Mouse (Mus musculus): ENCODE results near the gene Zfp324. TPM values are rescaled to one million over a fixed set of nuclear protein-coding genes. Genes with fewer than 3 reads are reported as not detected.

Zfp324 gene
- polyA plus RNA-seq, 1 experiment from 2014 or later = 14.4 TPM

- Histone ChIP-seq H3K4me3 (no peak within 1 kb of the TSS), H3K36me3 (no peaks in the 10 kb centered on the region), H3K27ac (no peak within 1 kb of the TSS), H3K9me3 (no peaks in the 10 kb centered on the region), H3K4me1 (no peaks in the 10 kb centered on the region), H3K27me3 (no peaks in the 10 kb centered on the region), H3K9ac (no peak within 1 kb of the TSS), H3K4me2 (replicated peaks) (no peak within 1 kb of the TSS)
- WGBS = 77% methylated on average over 5 of the region's 5 CpGs
- no peak for ATAC-seq (ENCODE audit: insufficient number of reproducible peaks, insufficient read depth, low FRiP score, low TSS enrichment)
Observed at GRCm38 (mm10) chr7:12998053-12998452, 32.4 kb downstream of the Zfp324 start, which contains the start of gene Slc27a5. Slc27a5 (minus strand) TSS chr7:12998192.

- no peak for ATAC-seq (ENCODE audit: insufficient number of reproducible peaks, insufficient read depth, low FRiP score, low TSS enrichment)
- Histone ChIP-seq H3K27me3 (no peaks in the 10 kb centered on the region), H3K9ac (no peak within 1 kb of the TSS), H3K36me3 (no peaks in the 10 kb centered on the region), H3K4me1 (no peaks in the 10 kb centered on the region), H3K4me3 (no peak within 1 kb of the TSS), H3K9me3 (no peaks in the 10 kb centered on the region), H3K27ac (no peak within 1 kb of the TSS), H3K4me2 (replicated peaks) (no peak within 1 kb of the TSS)
- 74% methylated on average over 3 of the region's 3 CpGs for WGBS
Observed at GRCm38 (mm10) chr7:12998851-12999250, 33.2 kb downstream of the Zfp324 start, which contains the start of gene Trim28. Trim28 (plus strand) TSS chr7:12999114.

DNA sequence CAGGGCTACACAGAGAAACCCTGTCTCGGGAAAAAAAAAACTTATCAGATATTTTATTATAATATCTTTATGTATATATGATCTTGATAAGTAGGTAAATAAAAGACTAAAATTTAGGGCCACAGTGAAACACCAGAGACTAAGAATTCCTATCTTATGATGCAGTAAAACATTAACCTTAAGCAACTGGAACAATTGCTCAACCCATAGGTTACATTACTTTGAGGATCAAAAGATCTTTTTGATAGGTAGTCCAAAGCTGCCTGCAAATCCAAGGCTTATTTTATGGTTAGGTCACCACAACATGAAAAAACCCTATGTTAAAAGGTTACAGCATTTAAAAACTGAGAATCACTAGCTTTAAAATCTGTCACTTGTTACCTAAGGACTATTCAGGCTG lies 35.9 kb downstream of the Zfp324 start:
- no peak for ATAC-seq (ENCODE audit: insufficient number of reproducible peaks, insufficient read depth, low FRiP score, low TSS enrichment)

DNA sequence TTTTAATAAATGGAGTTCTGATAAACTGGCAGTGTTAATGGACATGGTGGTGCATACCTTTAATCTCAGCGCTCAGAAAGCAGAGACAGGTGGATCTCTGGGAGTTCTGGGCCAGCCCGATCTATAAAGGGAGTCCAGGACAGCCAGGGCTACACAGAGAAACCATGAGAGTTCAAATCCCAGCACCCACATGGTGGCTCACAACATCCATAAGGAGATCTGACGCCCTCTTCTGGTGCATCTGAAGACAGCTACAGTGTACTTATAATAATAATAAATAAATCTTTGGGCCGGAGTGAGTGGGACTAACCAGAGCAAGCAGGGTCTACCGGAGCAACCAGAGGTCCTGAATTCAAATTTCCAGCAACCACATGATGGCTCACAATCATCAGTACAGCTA lies 37.7 kb downstream of the Zfp324 start:
- 76% methylated on average over 5 of the region's 5 CpGs for whole genome bisulfite sequencing
- no peak for ATAC-seq (ENCODE audit: insufficient number of reproducible peaks, insufficient read depth, low FRiP score, low TSS enrichment)
- Histone ChIP-seq H3K27me3 (peaks cover 15% of the 10 kb centered on the region), H3K9me3 (no peaks in the 10 kb centered on the region), H3K27ac (no peak overlapping the region), H3K4me2 (replicated peaks) (no peak overlapping the region), H3K36me3 (peaks cover 31% of the 10 kb centered on the region), H3K4me1 (peaks cover 11% of the 10 kb centered on the region), H3K9ac (no peak overlapping the region), H3K4me3 (no peak overlapping the region)

More for the DNA sequence above, 35.9 kb downstream of the Zfp324 start:
- no peak overlapping the region for H3K4me2 ChIP-seq (replicated peaks)
- 87% methylated on average over 1 of the region's 1 CpGs for WGBS
- H3K9me3 ChIP-seq = no peaks in the 10 kb centered on the region
- no peak overlapping the region for H3K4me3 ChIP-seq
- H3K27ac ChIP-seq = no peak overlapping the region
- H3K27me3 ChIP-seq = no peaks in the 10 kb centered on the region
- peaks cover 16% of the 10 kb centered on the region for H3K36me3 ChIP-seq
- H3K9ac ChIP-seq = no peak overlapping the region
- no peaks in the 10 kb centered on the region for H3K4me1 ChIP-seq

DNA sequence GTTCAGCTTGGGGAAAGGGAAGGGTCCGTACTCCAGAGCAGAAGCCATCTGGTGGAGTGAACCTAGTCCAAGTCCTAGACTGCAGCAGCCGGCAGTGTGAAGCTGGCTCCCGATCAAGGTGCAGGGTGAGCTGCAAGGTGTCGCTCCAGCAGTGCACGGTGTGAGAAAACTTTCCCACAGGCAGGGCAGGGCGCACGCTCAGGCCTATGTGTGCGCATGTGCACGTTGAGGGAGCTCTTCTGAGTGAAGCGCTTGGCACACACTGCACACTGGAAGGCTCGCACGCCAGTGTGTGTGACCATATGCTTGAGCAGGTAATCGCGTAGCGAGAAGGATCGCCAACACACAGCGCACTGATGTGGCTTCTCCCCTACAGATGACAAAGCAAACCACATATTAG lies 40.4 kb downstream of the Zfp324 start:
- no peak for ATAC-seq (ENCODE audit: insufficient number of reproducible peaks, insufficient read depth, low FRiP score, low TSS enrichment)
- Histone ChIP-seq H3K27me3 (peaks cover 15% of the 10 kb centered on the region), H3K36me3 (peaks cover 31% of the 10 kb centered on the region), H3K9ac (no peak overlapping the region), H3K27ac (no peak overlapping the region), H3K9me3 (no peaks in the 10 kb centered on the region), H3K4me2 (replicated peaks) (no peak overlapping the region), H3K4me1 (peaks cover 22% of the 10 kb centered on the region), H3K4me3 (no peak overlapping the region)
- WGBS = 88% methylated on average over 17 of the region's 17 CpGs

GRCm38 (mm10) chr7:13006531-13006930 lies 40.9 kb downstream of the Zfp324 start:
- ATAC-seq (ENCODE audit: insufficient number of reproducible peaks, insufficient read depth, low FRiP score, low TSS enrichment) = no peak
- H3K4me1 ChIP-seq = peaks cover 22% of the 10 kb centered on the region
- peaks cover 15% of the 10 kb centered on the region for H3K27me3 ChIP-seq
- H3K27ac ChIP-seq = no peak overlapping the region
- peaks cover 31% of the 10 kb centered on the region for H3K36me3 ChIP-seq
- no peak overlapping the region for H3K4me2 ChIP-seq (replicated peaks)
- H3K4me3 ChIP-seq = no peak overlapping the region
- WGBS = 84% methylated on average over 10 of the region's 10 CpGs
- no peak overlapping the region for H3K9ac ChIP-seq
- no peaks in the 10 kb centered on the region for H3K9me3 ChIP-seq

- Histone ChIP-seq H3K9me3 (no peaks in the 10 kb centered on the region), H3K36me3 (peaks cover 31% of the 10 kb centered on the region), H3K9ac (peak overlapping the region; percentile 42), H3K4me3 (peak overlapping the region; percentile 12; the same call in 1 of the 2 replicates), H3K27ac (no peak overlapping the region), H3K27me3 (peaks cover 15% of the 10 kb centered on the region), H3K4me2 (replicated peaks) (peak overlapping the region; percentile 75), H3K4me1 (peaks cover 22% of the 10 kb centered on the region)
- WGBS = 42% methylated on average over 57 of the region's 57 CpGs
- no peak for ATAC-seq (ENCODE audit: insufficient number of reproducible peaks, insufficient read depth, low FRiP score, low TSS enrichment)
Observed at GRCm38 (mm10) chr7:13007341-13008092, 41.9 kb downstream of the Zfp324 start.

DNA sequence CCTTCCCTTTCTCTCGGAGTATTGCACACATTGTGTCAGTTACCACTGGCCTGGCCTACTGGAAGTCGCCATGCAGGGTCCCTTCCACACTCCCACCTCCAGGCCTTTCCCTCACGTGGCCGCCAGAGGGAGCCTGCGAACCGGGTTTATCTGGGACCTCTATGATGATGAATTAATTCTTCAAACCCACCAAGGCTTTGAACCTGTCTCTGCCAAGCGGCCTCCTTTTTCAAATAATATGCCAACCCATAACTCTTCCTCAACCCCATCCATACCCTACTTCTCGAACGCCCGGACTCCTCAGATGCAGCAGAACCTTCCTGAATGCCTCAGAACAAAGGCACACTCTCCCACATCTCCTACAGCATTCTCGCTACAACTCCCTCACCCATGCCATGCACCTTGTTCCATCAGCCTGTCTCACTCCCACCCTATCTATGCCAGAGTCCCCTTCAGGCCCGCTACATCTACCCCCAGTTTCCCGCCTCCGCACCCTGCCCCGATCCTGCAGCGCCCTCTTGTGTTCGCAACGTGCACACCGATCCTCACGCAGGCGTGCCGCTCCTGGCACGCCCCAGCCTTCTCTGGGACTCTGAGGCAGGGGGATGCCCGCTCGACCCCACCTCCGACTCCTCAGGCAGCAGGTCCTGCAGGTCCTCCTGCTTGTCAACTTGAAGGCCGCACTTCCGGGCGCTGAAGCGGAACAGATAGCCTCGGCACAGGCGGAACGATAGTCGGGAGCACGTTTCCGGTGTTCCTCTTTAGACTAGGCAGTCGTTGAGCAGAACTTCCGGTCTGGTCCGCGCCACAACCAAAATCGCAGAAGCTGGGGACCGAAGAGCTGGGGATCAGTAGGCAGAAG lies 43.7 kb downstream of the Zfp324 start:
- WGBS = under 1% methylated on average over 42 of the region's 42 CpGs
- ATAC-seq (ENCODE audit: insufficient number of reproducible peaks, insufficient read depth, low FRiP score, low TSS enrichment) = peak; percentile 87
- peaks cover 15% of the 10 kb centered on the region for H3K27me3 ChIP-seq
- H3K4me1 ChIP-seq = peaks cover 22% of the 10 kb centered on the region
- H3K36me3 ChIP-seq = peaks cover 31% of the 10 kb centered on the region
- H3K27ac ChIP-seq = peak overlapping the region; percentile 97
- peak overlapping the region; percentile 87 for H3K9ac ChIP-seq
- no peaks in the 10 kb centered on the region for H3K9me3 ChIP-seq
- H3K4me2 ChIP-seq (replicated peaks) = peak overlapping the region; percentile 75
- peak overlapping the region; percentile 65 for H3K4me3 ChIP-seq

DNA sequence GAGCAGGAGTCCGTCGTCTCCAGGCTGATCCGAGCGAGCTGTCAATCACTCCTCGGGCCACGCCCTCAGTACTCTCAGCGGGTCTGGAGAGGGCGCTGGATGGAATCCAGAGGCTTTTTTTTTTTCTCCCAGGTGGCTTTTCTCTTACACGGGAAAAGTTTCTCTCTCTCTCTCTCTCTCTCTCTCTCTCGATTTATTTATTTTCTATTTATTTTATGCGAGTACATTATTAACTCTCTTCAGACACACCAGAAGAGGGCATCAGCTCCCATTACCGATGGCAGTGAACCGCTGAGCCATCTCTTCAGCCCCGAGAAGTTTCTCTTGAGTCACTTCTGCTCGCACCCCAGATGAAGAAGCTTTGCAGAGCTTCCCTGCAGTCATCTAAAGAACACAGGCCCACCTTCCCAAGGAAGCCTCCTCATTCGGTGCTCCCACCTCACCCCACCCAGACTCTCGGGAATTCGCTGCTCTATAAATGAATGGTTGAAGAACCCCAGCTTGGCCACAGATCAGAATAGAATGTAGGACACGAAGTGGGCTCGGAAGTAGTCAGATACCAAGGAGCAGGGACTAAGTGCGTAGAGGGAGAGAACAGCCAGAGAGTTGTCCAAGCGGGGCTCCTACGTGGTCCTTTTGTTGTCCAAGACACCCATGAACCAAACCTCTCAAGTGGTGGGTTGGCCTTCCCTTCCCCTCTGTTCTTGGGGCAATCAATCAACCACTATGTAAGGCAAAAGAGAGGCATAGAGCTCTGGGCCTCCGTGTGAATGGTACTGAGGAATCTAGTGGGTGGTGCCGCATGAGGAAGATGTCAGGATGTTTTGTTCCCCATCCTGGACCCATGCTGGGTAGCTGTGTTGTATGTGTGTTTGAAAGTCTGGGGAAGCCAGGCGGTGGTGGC lies 44.6 kb downstream of the Zfp324 start, which contains the start of gene Zbtb45:
Gene Zbtb45, minus strand, starts transcription at position 30 of the 904 bp plus-strand sequence.
- Histone ChIP-seq H3K9ac (peak within 1 kb of the TSS; percentile 87), H3K4me3 (peak within 1 kb of the TSS; percentile 65), H3K36me3 (peaks cover 25% of the 10 kb centered on the region), H3K4me1 (peaks cover 22% of the 10 kb centered on the region), H3K27ac (peak within 1 kb of the TSS; percentile 97), H3K4me2 (replicated peaks) (peak within 1 kb of the TSS; percentile 75), H3K27me3 (peaks cover 15% of the 10 kb centered on the region), H3K9me3 (no peaks in the 10 kb centered on the region)
- 18% methylated on average over 26 of the region's 26 CpGs for WGBS
- no peak for ATAC-seq (ENCODE audit: insufficient number of reproducible peaks, insufficient read depth, low FRiP score, low TSS enrichment)

DNA sequence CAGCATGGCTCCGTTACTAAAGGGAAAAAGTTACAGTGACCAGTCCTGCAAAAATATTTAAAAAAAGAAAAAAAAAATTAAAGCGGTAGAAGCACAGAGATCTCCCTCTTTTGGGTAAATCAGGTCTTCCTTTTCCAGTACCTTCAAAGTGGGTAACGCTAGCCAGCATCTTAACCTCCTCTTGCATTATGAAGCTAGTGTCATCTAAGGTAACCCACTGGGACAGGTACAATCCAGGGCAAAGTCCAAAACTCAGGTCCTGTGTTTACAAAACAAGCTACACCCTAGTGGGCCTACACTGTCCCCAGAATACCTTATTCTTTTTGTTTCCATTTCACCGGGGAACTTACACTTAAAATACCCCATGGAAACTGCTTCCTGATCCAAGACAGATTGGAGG lies 48.0 kb downstream of the Zfp324 start:
- ATAC-seq (ENCODE audit: insufficient number of reproducible peaks, insufficient read depth, low FRiP score, low TSS enrichment) = no peak
- Histone ChIP-seq H3K4me1 (peaks cover 9% of the 10 kb centered on the region; the same call in 1 of the 2 replicates), H3K9ac (no peak overlapping the region), H3K36me3 (no peaks in the 10 kb centered on the region), H3K4me3 (no peak overlapping the region), H3K27ac (no peak overlapping the region), H3K4me2 (replicated peaks) (no peak overlapping the region), H3K9me3 (no peaks in the 10 kb centered on the region), H3K27me3 (no peaks in the 10 kb centered on the region)
- WGBS = 59% methylated on average over 4 of the region's 4 CpGs

GRCm38 (mm10) chr7:13014275-13014839 lies 48.7 kb downstream of the Zfp324 start:
- no peak for ATAC-seq (ENCODE audit: insufficient number of reproducible peaks, insufficient read depth, low FRiP score, low TSS enrichment)
- Histone ChIP-seq H3K27ac (no peak overlapping the region), H3K4me3 (no peak overlapping the region), H3K36me3 (no peaks in the 10 kb centered on the region), H3K9ac (no peak overlapping the region), H3K4me2 (replicated peaks) (no peak overlapping the region), H3K4me1 (peaks cover 6% of the 10 kb centered on the region; the same call in 1 of the 2 replicates), H3K9me3 (no peaks in the 10 kb centered on the region), H3K27me3 (no peaks in the 10 kb centered on the region)
- 34% methylated on average over 6 of the region's 6 CpGs for WGBS
